In the genomic region with DNA sequence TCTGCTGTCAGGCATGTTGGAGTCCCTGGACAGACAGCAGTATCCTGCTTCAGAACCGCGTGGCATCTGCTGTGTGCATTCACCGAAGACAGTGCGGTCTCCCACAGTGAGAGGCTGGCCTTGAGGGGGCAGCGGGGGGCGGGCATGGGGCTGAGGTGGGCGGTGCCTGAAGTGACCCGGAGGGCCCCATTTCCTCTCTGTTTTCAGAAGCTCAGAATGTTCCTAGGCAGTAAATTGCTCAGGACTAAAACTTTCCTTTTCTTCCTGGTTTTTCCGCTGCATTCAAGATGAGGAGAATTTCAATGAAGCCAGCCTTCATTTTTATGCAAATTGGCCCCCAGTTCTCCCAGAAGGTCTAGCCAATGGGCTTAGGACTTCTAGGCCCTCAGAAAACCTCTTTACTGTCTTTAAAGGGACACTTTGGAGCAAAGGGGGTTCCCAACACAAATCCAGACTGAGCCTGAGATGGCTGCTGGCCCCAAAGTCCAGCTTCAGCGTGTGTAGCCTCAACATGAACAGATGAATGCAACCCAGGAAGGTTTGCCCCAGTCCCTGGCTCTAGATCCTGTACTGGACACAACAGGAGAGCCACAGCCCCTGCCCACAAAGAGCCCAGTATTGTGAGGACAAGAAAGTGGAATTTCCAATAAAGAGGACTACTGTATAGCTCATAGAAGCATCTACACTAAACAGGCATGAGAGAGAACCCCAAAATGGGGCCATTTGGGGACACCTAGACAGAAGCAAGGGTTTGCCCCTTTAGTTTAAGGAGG, we compare ENCODE assay signal across 8 mouse cellular contexts. TPM values are rescaled to one million over a fixed set of nuclear protein-coding genes. Genes with fewer than 3 reads are reported as not detected.
A peak's percentile ranks its signal among the peaks of the same experiment; 100 is the strongest.
DNase-seq lines count a peak whose midpoint lies in the region; ATAC-seq and TF ChIP-seq lines count a peak whose summit lies in the region.

A gene (minus strand): TSS at position 266 of the 773 bp plus-strand sequence.

- peak within 1 kb of the TSS; percentile 32; the same call in 1 of the 2 replicates for H3K27ac ChIP-seq in left cerebral cortex, adult 2 months

- DNase-seq in frontal cortex, postnatal 25 days (ENCODE audit: low spot score in 2 of 2), result no peak
- peak; percentile 68 for DNase-seq in adrenal gland, postnatal 14 days
- peak; percentile 7 to 35 for DNase-seq in frontal cortex, adult 2 months (ENCODE audit: extremely low spot score in 1 of 2, low spot score in 1 of 2)
- peak in 1 of 2 experiments; percentile 19 for DNase-seq in left cerebral cortex, adult 2 months (ENCODE audit: extremely low spot score in 1 of 2, low spot score in 2 of 2)
- DNase-seq in retina, embryonic 14.5 days (ENCODE audit: low spot score), result peak; percentile 37
- no peak for DNase-seq in gastrocnemius, postnatal 10 days
- DNase-seq in thymus, postnatal 36 days, result no peak

- intact Hi-C loops in left cerebral cortex, adult 2 months (cut with DNase I), result no loop called here

- peak within 1 kb of the TSS; percentile 33 for H3K4me3 ChIP-seq in left cerebral cortex, adult 2 months

- no peak for TF ChIP-seq CTCF in left cerebral cortex, adult 2 months (IDR thresholded peaks at IDR 0.05)

- peak; percentile 38; the same call in 1 of the 2 replicates for ATAC-seq in frontal cortex, adult (ENCODE audit: low TSS enrichment)

RNA-seq across cellular contexts. Expression of the gene that starts here (rescaled TPM):
- 68.3 and 86.2 TPM in 2 replicates for total RNA-seq in adrenal gland, postnatal 14 days (2021)
- polyA plus RNA-seq in frontal cortex, adult 2 months (2012; rRNA removed), result 202 and 203 TPM in 2 replicates
- 100 to 1,000 TPM; 114 to 132 TPM for total RNA-seq in left cerebral cortex, adult 2 months (2021)
- under 1 TPM; 0.93 to 0.96 TPM for total RNA-seq in gastrocnemius, postnatal 10 days (2021)

Comparison
In these comparisons a context has a peak if more than half of its experiments do, and no peak if none do; other contexts are left out.
1. RNA of the gene that starts here (total RNA-seq): 114 to 132 TPM in left cerebral cortex, adult 2 months and 68.3 to 86.2 TPM in adrenal gland, postnatal 14 days; 0.93 to 0.96 TPM in gastrocnemius, postnatal 10 days; every median in the first group is over 10 times any median in the second.
2. DNase-seq: peak in adrenal gland, postnatal 14 days (single experiment), frontal cortex, adult 2 months (2 of 2) and retina, embryonic 14.5 days (single experiment); none in frontal cortex, postnatal 25 days (0 of 2), gastrocnemius, postnatal 10 days (single experiment) and thymus, postnatal 36 days (0 of 2).